Mouse (Mus musculus): ENCODE results near the gene Nedd8. TPM values are rescaled to one million over a fixed set of nuclear protein-coding genes. Genes with fewer than 3 reads are reported as not detected.

Nedd8 gene
- polyA plus RNA-seq, 1 experiment: 278 TPM

DNA sequence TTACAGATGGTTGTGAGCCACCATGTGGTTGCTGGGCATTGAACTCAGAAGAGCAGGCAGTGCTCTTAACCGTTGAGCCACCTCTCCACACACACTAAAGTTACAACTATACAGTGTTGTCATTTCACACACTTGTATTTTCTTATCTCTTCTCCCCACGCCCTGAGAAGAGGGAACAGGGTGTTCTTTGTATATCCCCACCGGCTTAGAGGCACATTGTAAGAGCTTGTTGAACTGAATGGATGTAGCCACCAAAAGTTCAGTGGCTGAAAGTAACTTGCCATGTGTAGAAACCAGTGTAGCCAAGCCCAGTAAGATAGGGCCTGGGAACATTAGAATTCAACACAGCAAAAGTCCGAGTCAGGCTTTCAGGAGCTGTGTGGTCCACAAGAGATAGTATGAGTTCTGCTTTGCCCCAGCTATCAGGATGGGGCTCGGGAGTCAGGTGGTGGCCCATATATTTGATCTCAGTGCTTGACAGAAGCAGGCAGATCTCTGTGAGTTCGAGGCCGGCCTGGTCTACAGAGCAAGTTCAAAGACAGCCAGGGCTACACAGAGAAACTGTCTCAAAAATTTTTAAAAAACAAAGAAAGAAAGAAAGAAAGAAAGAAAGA is 57.3 kb downstream of the Nedd8 start:
- no peak for DNase-seq (ENCODE audit: low spot score)

DNA sequence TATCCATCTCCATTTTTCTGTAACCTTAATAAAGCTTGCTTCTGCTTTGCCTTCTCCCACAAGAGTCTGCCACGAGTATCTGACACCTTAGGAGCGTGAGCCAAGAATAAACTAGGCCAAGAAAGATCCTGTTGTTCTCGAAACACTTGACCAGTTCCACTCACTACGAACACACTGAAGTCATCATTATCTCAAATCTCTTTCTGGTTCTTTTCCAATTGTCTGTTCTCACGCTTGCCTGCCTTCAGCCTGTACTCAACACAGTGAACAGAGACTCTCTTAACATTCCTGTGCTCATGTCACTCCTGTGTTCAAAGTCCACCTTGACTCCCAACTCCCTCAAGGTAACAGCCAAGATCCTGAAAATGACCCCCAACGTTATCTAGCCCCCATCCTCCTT is 58.6 kb downstream of the Nedd8 start:
- no peak for DNase-seq (ENCODE audit: low spot score)

Other genes starting within 250 kb of the Nedd8 start
- gene Dhrs4, start 193.4 kb downstream of the Nedd8 start, polyA plus RNA-seq (2012; rRNA removed): 38.9 and 44.7 TPM in 2 replicates
- gene Carmil3, start 181.5 kb downstream of the Nedd8 start, polyA plus RNA-seq (2012; rRNA removed): 2.5 and 2.6 TPM in 2 replicates
- gene Cpne6, start 161.7 kb downstream of the Nedd8 start, polyA plus RNA-seq (2012; rRNA removed): 2.5 and 3.0 TPM in 2 replicates
- gene Nrl, start 147.1 kb downstream of the Nedd8 start, polyA plus RNA-seq (2012; rRNA removed): not detected in 2 replicates
- gene Pck2, start 131.9 kb downstream of the Nedd8 start, polyA plus RNA-seq (2012; rRNA removed): 44.7 and 52.2 TPM in 2 replicates
- 87.0 and 88.2 TPM in 2 replicates for gene Dcaf11, start 112.1 kb downstream of the Nedd8 start, polyA plus RNA-seq (2012; rRNA removed)
- 0.55 and 1.1 TPM in 2 replicates for gene A730061H03Rik, start 111.7 kb downstream of the Nedd8 start, polyA plus RNA-seq (2012; rRNA removed)
- gene Fitm1, start 96.5 kb downstream of the Nedd8 start, polyA plus RNA-seq (2012; rRNA removed): 0.25 TPM in 1 of 2 replicates, not detected in the other
- 136 and 167 TPM in 2 replicates for gene Psme1, start 94.0 kb downstream of the Nedd8 start, polyA plus RNA-seq (2012; rRNA removed)
- 19.3 and 21.2 TPM in 2 replicates for gene Emc9, start 86.8 kb downstream of the Nedd8 start, polyA plus RNA-seq (2012; rRNA removed)
- 134 and 144 TPM in 2 replicates for gene Psme2, start 81.0 kb downstream of the Nedd8 start, polyA plus RNA-seq (2012; rRNA removed)
- gene Rnf31, start 80.4 kb downstream of the Nedd8 start, polyA plus RNA-seq (2012; rRNA removed): 15.7 and 20.4 TPM in 2 replicates
- 29.5 and 35.1 TPM in 2 replicates for gene Irf9, start 68.6 kb downstream of the Nedd8 start, polyA plus RNA-seq (2012; rRNA removed)
- 2.8 and 3.3 TPM in 2 replicates for gene Rec8, start 54.1 kb downstream of the Nedd8 start, polyA plus RNA-seq (2012; rRNA removed)
- gene Ipo4, start 36.2 kb downstream of the Nedd8 start, polyA plus RNA-seq (2012; rRNA removed): 79.9 and 83.8 TPM in 2 replicates
- 0.89 and 1.7 TPM in 2 replicates for gene Gm49378, start 34.2 kb downstream of the Nedd8 start, polyA plus RNA-seq (2012; rRNA removed)
- 46.6 and 47.0 TPM in 2 replicates for gene Tm9sf1, start 28.3 kb downstream of the Nedd8 start, polyA plus RNA-seq (2012; rRNA removed)
- 1.1 and 1.4 TPM in 2 replicates for gene Tssk4, start 21.9 kb downstream of the Nedd8 start, polyA plus RNA-seq (2012; rRNA removed)
- gene Mdp1, start 11.6 kb downstream of the Nedd8 start, polyA plus RNA-seq (2012; rRNA removed): 37.0 and 42.4 TPM in 2 replicates
- 28.1 and 32.9 TPM in 2 replicates for gene Gmpr2, start 183 bp downstream of the Nedd8 start, polyA plus RNA-seq (2012; rRNA removed)
- gene Tinf2, start 9.7 kb upstream of the Nedd8 start, polyA plus RNA-seq (2012; rRNA removed): 19.2 and 22.9 TPM in 2 replicates
- gene Tgm1, start 41.8 kb upstream of the Nedd8 start, polyA plus RNA-seq (2012; rRNA removed): 1.1 and 1.4 TPM in 2 replicates
- 25.9 and 34.6 TPM in 2 replicates for gene Rabggta, start 50.1 kb upstream of the Nedd8 start, polyA plus RNA-seq (2012; rRNA removed)
- gene Dhrs1, start 73.6 kb upstream of the Nedd8 start, polyA plus RNA-seq (2012; rRNA removed): 75.5 and 83.1 TPM in 2 replicates
- 13.8 TPM in 2 replicates for gene Nop9, start 73.6 kb upstream of the Nedd8 start, polyA plus RNA-seq (2012; rRNA removed)
- gene Cideb, start 86.3 kb upstream of the Nedd8 start, polyA plus RNA-seq (2012; rRNA removed): 0.18 and 0.25 TPM in 2 replicates
- gene Ltb4r2, start 89.3 kb upstream of the Nedd8 start, polyA plus RNA-seq (2012; rRNA removed): 0.06 TPM in 2 replicates
- gene Ltb4r1, start 93.8 kb upstream of the Nedd8 start, polyA plus RNA-seq (2012; rRNA removed): 1.6 and 1.7 TPM in 2 replicates
- 7.2 and 9.4 TPM in 2 replicates for gene Adcy4, start 112.0 kb upstream of the Nedd8 start, polyA plus RNA-seq (2012; rRNA removed)
- gene Ripk3, start 116.7 kb upstream of the Nedd8 start, polyA plus RNA-seq (2012; rRNA removed): 7.0 and 8.9 TPM in 2 replicates
- gene Nfatc4, start 151.0 kb upstream of the Nedd8 start, polyA plus RNA-seq (2012; rRNA removed): 37.9 and 44.3 TPM in 2 replicates
- gene Nynrin, start 181.9 kb upstream of the Nedd8 start, polyA plus RNA-seq (2012; rRNA removed): 6.2 and 11.2 TPM in 2 replicates
- 0.22 and 0.45 TPM in 2 replicates for gene Cbln3, start 212.3 kb upstream of the Nedd8 start, polyA plus RNA-seq (2012; rRNA removed)
- gene Khnyn, start 212.8 kb upstream of the Nedd8 start, polyA plus RNA-seq (2012; rRNA removed): 26.2 and 26.8 TPM in 2 replicates
- 54.6 and 63.6 TPM in 2 replicates for gene Sdr39u1, start 228.2 kb upstream of the Nedd8 start, polyA plus RNA-seq (2012; rRNA removed)

Measured in urinary bladder, adult 2 months (tissue).